Mouse (Mus musculus) ES-E14 (cell line): ENCODE measurements around the gene Dmrta2.

ENCODE experiments used
- CHD2 ChIP-seq: IDR thresholded peaks from 2 replicates; pipeline ENCODE4 v1.6.1; 2014; ENCODE audit warnings: mild to moderate bottlenecking, low read depth, low read length, inconsistent platforms
- HCFC1 ChIP-seq: IDR thresholded peaks from 2 replicates; pipeline ENCODE4 v1.6.1; 2012; ENCODE audit warnings: low read length, inconsistent platforms, borderline replicate concordance; ENCODE audit not compliant: insufficient read depth
- ZC3H11A ChIP-seq: IDR thresholded peaks from 2 replicates; pipeline ENCODE4 v1.6.1; 2012; ENCODE audit warnings: low read depth, mild to moderate bottlenecking, inconsistent platforms, low read length, borderline replicate concordance
- ZNF384 ChIP-seq: IDR thresholded peaks from 2 replicates; pipeline ENCODE4 v1.6.1; 2012; ENCODE audit warnings: low read depth, low read length, inconsistent platforms

DNA sequence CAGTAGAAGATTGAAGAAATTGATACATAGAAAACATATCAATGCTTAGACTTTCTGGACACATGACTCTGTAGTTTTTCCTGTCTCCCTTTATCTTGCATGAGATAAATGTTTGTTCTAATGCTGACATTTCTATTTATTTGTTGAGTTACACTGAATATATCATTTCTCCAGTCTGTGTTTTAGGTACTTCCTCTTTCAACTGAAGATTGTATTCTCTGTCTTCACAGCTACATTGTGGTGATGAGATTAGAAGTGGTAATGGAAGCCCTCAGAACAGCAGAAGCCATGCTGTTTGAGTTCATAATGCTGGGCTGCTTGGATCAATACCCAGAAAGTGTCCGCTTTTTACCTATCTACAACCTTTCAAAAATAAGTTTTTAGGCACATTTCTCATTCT is 32.3 kb upstream of the Dmrta2 start:
- no peak for TF ChIP-seq ZNF384
- TF ChIP-seq HCFC1, result no peak
- TF ChIP-seq ZC3H11A, result no peak
- TF ChIP-seq CHD2, result no peak
